Mouse (Mus musculus) lung, adult 2 months (tissue): Measurements from ENCODE around the gene Creg1. TPM values are rescaled to one million over a fixed set of nuclear protein-coding genes. Genes with fewer than 3 reads are reported as not detected.

ENCODE experiments used
- DNase-seq: peaks from one replicate; pipeline ENCODE4 v3.0.0; 2022
- H3K4me1 ChIP-seq: fragments of 200-500 bp; 2 replicates; pipeline ENCODE4 v1.6.1; 2011; ENCODE audit warnings: low read length; ENCODE audit not compliant: control insufficient read depth, insufficient read depth
- H3K4me3 ChIP-seq: fragments of 200-500 bp; replicated peaks from 2 replicates; pipeline ENCODE3; 2011; ENCODE audit warnings: low read depth, mild to moderate bottlenecking, control low read depth, low read length; ENCODE audit errors: extremely low read depth
- CTCF ChIP-seq: fragments of 200-500 bp; IDR thresholded peaks from 2 replicates; pipeline ENCODE4 v1.5.1; 2011; ENCODE audit warnings: mild to moderate bottlenecking, low read length, control low read depth; ENCODE audit not compliant: insufficient read depth
- POLR2A ChIP-seq: fragments of 200-500 bp; IDR thresholded peaks from 2 replicates; pipeline ENCODE4 v1.6.1; 2011; ENCODE audit warnings: low read depth, mild to moderate bottlenecking, control low read depth, low read length, borderline replicate concordance; ENCODE audit errors: extremely low read depth
- WGBS: fragments of 180-500 bp; shearing (Covaris S2); methylation state at CpG from one replicate; pipeline ENCODE4 v1.1.7; 2018; 5-methylcytosine and 5-hydroxymethylcytosine counted together
- polyA plus RNA-seq: library from polyadenylated mRNA; depleted of rRNA; stranded (reverse); fragments of >200 nt; gene quantifications from 2 replicates; pipeline ENCODE4 v1.2.3, GENCODE M21; 2012; rRNA removed

Gene Creg1
- polyA plus RNA-seq, 1 experiment, result 91.8 TPM

GRCm38 (mm10) chr1:165822031-165822430, 58.5 kb downstream of the Creg1 start:
- 52% methylated on average over 2 of the region's 2 CpGs for WGBS
- Histone ChIP-seq H3K4me3 (no peak overlapping the region), H3K4me1 (no peaks in the 10 kb centered on the region)
- DNase-seq, result no peak
- TF ChIP-seq CTCF (no peak), POLR2A (no peak)

Other genes with a start within 250 kb of the Creg1 start
- gene Mpzl1, start 129.2 kb upstream of the Creg1 start, polyA plus RNA-seq, result 33.6 and 47.2 TPM in 2 replicates
- 33.9 and 40.9 TPM in 2 replicates for gene Rcsd1, start 54.0 kb upstream of the Creg1 start, polyA plus RNA-seq
- 8.7 and 10.7 TPM in 2 replicates for gene Cd247, start 24.9 kb downstream of the Creg1 start, polyA plus RNA-seq
- 13.7 and 17.9 TPM in 2 replicates for gene Pou2f1, start 238.9 kb downstream of the Creg1 start, polyA plus RNA-seq